Mouse (Mus musculus) midbrain, embryonic 16.5 days (tissue): ENCODE data around the gene Tanc1. TPM values are rescaled to one million over a fixed set of nuclear protein-coding genes. Genes with fewer than 3 reads are reported as not detected.
A peak's percentile ranks its signal among the peaks of the same experiment; 100 is the strongest.

ENCODE experiments used
- ATAC-seq: fragments of 200-750 bp; cut with Nextera tagmentation; 2 replicates; pipeline ENCODE4 v1.8.0; 2017; ENCODE audit warnings: moderate TSS enrichment
- H3K27ac ChIP-seq: fragments of 300-500 bp; sonication (generic); 2 replicates; pipeline ENCODE4 v1.5.1; 2014; ENCODE audit warnings: mild to moderate bottlenecking, low read length, mixed read lengths
- H3K27me3 ChIP-seq: fragments of 300-500 bp; sonication (generic); 2 replicates; pipeline ENCODE4 v1.6.1; 2014; ENCODE audit warnings: low read depth, low read length, mixed read lengths; ENCODE audit not compliant: control insufficient read depth, insufficient read depth
- H3K36me3 ChIP-seq: fragments of 300-500 bp; sonication (generic); 2 replicates; pipeline ENCODE4 v1.6.1; 2014; ENCODE audit warnings: mild to moderate bottlenecking, low read length, moderate library complexity, mixed read lengths; ENCODE audit not compliant: control insufficient read depth, insufficient read depth
- H3K4me1 ChIP-seq: fragments of 300-500 bp; sonication (generic); 2 replicates; pipeline ENCODE4 v1.6.1; 2014; ENCODE audit warnings: mild to moderate bottlenecking, low read length, mixed read lengths; ENCODE audit not compliant: control insufficient read depth, insufficient read depth
- H3K4me2 ChIP-seq: fragments of 300-500 bp; sonication (generic); 2 replicates; pipeline ENCODE4 v1.6.1; 2014; ENCODE audit warnings: mild to moderate bottlenecking, low read length, mixed read lengths
- H3K4me3 ChIP-seq: fragments of 300-500 bp; sonication (generic); 2 replicates; pipeline ENCODE4 v1.5.1; 2014; ENCODE audit warnings: low read depth, mild to moderate bottlenecking, low read length, moderate library complexity, mixed read lengths
- H3K9ac ChIP-seq: fragments of 300-500 bp; sonication (generic); 2 replicates; pipeline ENCODE4 v1.6.1; 2014; ENCODE audit warnings: low read depth, low read length, mixed read lengths
- H3K9me3 ChIP-seq: fragments of 300-500 bp; sonication (generic); replicated peaks from 2 replicates; pipeline ENCODE4 v1.6.1; 2014; ENCODE audit warnings: mild to moderate bottlenecking, low read length, mixed read lengths; ENCODE audit not compliant: control insufficient read depth, poor library complexity, severe bottlenecking
- WGBS: fragments of 180-500 bp; shearing (Covaris S2); extraction: QIAGEN DNeasy Blood & Tissue Kit; methylation state at CpG from one replicate; pipeline ENCODE4 v1.1.7; 2014; 5-methylcytosine and 5-hydroxymethylcytosine counted together
- polyA plus RNA-seq: library from polyadenylated mRNA; unstranded; fragments of >200 nt; fragmentation: Nextera tagmentation; extraction: Ambion mirVana; gene quantifications from 2 replicates; pipeline ENCODE4 v1.2.1, GENCODE M21; 2015

The Tanc1 gene
- polyA plus RNA-seq, 1 experiment from 2014 or later = 4.2 TPM

DNA sequence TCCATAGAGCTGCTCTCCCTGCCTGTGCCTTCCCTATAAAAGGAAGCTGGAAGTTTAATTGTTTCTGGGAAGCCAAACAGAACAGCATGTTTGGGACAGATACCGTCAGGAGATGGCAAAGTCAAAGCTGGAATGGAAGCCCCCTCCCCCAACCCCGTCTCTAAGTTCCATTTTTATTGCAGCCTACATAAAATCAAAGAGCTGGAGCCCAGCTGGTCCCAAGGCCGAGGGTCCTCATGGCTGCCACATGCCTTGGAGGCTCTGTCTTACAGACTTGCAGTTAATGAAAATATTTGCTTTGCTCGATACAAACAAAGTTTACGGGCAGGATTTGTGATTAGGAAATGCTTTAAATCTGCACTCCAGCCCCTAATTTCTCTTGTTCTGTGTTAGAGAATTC is 109.9 kb downstream of the Tanc1 start:
- no peak overlapping the region for H3K27ac ChIP-seq
- no peaks in the 10 kb centered on the region for H3K9me3 ChIP-seq
- H3K4me2 ChIP-seq = no peak overlapping the region
- H3K9ac ChIP-seq = no peak overlapping the region
- ATAC-seq = no peak
- H3K27me3 ChIP-seq = no peaks in the 10 kb centered on the region; the same call in 1 of the 2 replicates
- no peak overlapping the region for H3K4me3 ChIP-seq
- H3K36me3 ChIP-seq = no peaks in the 10 kb centered on the region
- H3K4me1 ChIP-seq = peaks cover 12% of the 10 kb centered on the region
- WGBS = 47% methylated on average over 5 of the region's 5 CpGs

DNA sequence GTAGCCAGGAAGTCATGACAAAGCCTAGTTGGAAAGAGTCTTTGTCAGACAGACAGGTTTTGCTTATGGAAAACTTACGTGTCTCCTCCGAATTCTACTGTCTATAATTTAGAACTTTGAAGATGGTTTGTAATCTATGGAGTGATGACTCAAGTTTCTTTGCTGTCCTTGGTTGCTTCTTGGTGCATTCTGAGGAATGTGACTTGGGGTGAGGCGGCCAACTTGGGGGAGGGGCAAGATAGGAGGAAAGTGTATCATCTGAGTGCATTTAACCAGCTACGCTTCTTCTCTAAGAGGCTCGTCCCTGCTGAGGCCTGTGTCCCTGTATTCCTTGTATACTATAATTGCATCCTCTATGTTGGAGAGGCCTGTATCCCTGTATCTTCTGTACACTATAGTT is 111.5 kb downstream of the Tanc1 start:
- Histone ChIP-seq H3K9ac (no peak overlapping the region), H3K36me3 (no peaks in the 10 kb centered on the region), H3K9me3 (no peaks in the 10 kb centered on the region), H3K27me3 (no peaks in the 10 kb centered on the region; the same call in 1 of the 2 replicates), H3K27ac (no peak overlapping the region), H3K4me2 (no peak overlapping the region), H3K4me3 (no peak overlapping the region), H3K4me1 (peaks cover 11% of the 10 kb centered on the region)
- ATAC-seq = no peak
- WGBS = 92% methylated on average over 5 of the region's 5 CpGs

DNA sequence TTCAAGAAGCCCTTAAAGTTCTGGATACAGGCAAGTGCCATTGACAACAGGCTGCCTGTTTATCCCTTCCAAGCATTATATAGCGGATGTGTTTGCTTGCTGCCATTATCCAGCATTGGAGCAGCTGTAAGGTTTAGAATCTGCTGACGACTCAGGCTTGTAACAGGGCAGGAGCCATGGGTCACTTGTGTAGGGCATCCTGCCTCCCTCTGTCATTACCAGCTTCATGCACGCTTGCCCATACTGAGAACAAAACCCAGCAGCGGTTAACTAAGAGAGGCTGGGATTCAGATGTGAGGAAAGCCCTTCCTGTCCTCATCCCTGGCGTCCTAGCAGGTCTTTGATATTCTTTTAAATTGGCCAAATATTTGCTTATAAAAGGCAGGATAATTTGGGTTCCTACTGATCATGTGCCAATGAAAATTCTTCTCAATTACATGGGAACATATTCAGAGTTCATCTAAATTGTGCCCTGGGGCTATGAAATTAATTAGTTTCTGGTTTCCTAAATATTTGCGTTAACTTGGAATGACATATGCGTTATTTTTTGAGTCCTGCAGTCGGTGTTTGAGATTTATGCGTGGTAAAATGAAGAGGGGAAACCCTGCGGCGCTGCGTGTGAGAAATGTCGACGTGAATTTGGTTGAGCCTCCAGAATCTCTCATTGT is 113.8 kb downstream of the Tanc1 start:
- H3K4me1 ChIP-seq = peaks cover 7% of the 10 kb centered on the region
- H3K9ac ChIP-seq = no peak overlapping the region
- no peak overlapping the region for H3K4me2 ChIP-seq
- WGBS = 59% methylated on average over 14 of the region's 14 CpGs
- H3K27ac ChIP-seq = no peak overlapping the region
- H3K36me3 ChIP-seq = no peaks in the 10 kb centered on the region
- H3K27me3 ChIP-seq = no peaks in the 10 kb centered on the region; the same call in 1 of the 2 replicates
- H3K9me3 ChIP-seq = no peaks in the 10 kb centered on the region
- no peak overlapping the region for H3K4me3 ChIP-seq
- no peak for ATAC-seq

- Histone ChIP-seq H3K9ac (no peak overlapping the region), H3K4me2 (no peak overlapping the region), H3K9me3 (no peaks in the 10 kb centered on the region), H3K27ac (no peak overlapping the region), H3K4me3 (no peak overlapping the region), H3K36me3 (no peaks in the 10 kb centered on the region), H3K27me3 (no peaks in the 10 kb centered on the region), H3K4me1 (peaks cover 5% of the 10 kb centered on the region)
- WGBS = 91% methylated on average over 3 of the region's 3 CpGs
- no peak for ATAC-seq
These were observed 120.0 kb downstream of the Tanc1 start for GRCm38 (mm10) chr2:59731831-59732230.

- WGBS = 71% methylated on average over 5 of the region's 5 CpGs
- Histone ChIP-seq H3K4me3 (no peak overlapping the region), H3K4me1 (peaks cover 5% of the 10 kb centered on the region), H3K27ac (no peak overlapping the region), H3K36me3 (no peaks in the 10 kb centered on the region), H3K9ac (no peak overlapping the region), H3K27me3 (no peaks in the 10 kb centered on the region), H3K4me2 (no peak overlapping the region), H3K9me3 (no peaks in the 10 kb centered on the region)
- ATAC-seq = no peak
These were observed 121.6 kb downstream of the Tanc1 start for GRCm38 (mm10) chr2:59733410-59733809.

DNA sequence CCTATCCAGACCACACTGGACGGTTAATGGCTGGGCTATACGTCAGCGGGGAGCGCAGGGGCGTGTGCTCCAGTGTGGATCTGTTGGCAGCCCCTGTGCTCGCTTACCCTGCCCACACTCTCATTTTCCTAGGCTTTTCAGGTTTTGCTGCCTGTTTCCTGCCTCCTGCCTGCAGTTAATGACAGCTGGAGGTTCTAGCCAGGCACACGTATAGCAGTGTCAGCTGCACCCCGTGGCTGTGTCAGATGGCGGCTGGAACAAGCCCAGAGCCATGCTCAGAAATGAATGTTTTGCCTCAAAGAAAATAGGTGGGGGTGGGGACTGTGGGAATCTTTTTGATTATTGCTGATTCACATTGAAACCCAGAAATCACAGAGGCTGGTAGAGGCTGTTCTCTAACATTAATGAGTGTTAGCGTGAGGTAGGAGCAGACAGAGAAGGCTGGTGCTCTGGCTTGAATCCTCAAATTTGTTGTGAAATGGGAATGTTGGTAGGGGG is 124.6 kb downstream of the Tanc1 start:
- ATAC-seq = peak; percentile 77
- peaks cover 5% of the 10 kb centered on the region for H3K4me1 ChIP-seq
- peak overlapping the region; percentile 1; the same call in 1 of the 2 replicates for H3K9ac ChIP-seq

GRCm38 (mm10) chr2:59737368-59737767 is 125.5 kb downstream of the Tanc1 start:
- Histone ChIP-seq H3K4me3 (no peak overlapping the region), H3K27ac (0 out of 2 replicates have a peak overlapping the region, but pooled peaks have one; percentile 71), H3K4me2 (no peak overlapping the region), H3K36me3 (no peaks in the 10 kb centered on the region), H3K9me3 (no peaks in the 10 kb centered on the region), H3K4me1 (peaks cover 5% of the 10 kb centered on the region), H3K27me3 (no peaks in the 10 kb centered on the region), H3K9ac (no peak overlapping the region)
- no peak for ATAC-seq
- 76% methylated on average over 6 of the region's 6 CpGs for WGBS

More for the DNA sequence above, 124.6 kb downstream of the Tanc1 start:
- no peak overlapping the region for H3K4me2 ChIP-seq
- no peak overlapping the region for H3K4me3 ChIP-seq
- H3K27me3 ChIP-seq = no peaks in the 10 kb centered on the region
- H3K9me3 ChIP-seq = no peaks in the 10 kb centered on the region
- WGBS = 47% methylated on average over 10 of the region's 10 CpGs
- no peaks in the 10 kb centered on the region for H3K36me3 ChIP-seq
- peak overlapping the region; percentile 71 for H3K27ac ChIP-seq

DNA sequence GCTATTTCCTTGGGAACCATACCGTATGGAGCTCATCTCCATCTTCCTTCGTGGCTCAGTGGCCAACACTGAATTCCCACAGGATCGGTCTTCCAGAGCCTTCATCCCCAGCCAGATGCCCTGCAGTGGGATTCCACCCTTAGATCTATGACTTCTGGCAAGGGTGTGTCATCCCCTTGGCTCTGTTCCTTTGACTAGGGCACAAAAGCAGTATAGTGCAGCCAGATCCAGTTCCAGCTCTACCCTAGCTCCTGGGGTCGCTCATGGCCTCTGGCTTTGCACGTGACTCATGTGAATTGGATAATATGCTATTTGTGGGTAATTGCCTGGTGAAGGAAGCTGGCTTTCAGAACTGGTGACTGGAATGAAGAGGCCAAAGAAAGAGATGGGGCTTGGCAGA is 126.5 kb downstream of the Tanc1 start:
- 87% methylated on average over 5 of the region's 5 CpGs for WGBS
- H3K4me2 ChIP-seq = no peak overlapping the region

DNA sequence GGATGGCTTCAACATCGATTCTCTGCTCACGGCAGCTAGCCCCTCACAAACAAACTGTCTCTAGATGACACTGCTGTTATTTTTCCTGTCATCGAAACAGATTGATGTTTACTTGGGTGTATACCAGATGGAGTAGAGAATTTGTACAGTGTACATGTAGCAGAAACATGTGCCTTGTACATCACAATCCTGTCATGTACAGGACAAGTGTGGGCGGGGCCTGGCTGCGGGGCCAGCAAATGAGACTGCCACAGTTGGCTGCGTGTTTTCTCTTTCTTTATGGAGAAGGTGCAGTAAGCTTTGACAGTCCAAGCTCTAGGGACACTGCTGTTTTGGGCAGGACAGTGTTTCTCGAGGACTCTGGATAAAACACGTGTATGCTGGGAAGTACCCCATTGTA is 127.2 kb downstream of the Tanc1 start:
- 86% methylated on average over 8 of the region's 8 CpGs for WGBS
- ATAC-seq = no peak
- no peak overlapping the region for H3K27ac ChIP-seq
- no peak overlapping the region for H3K4me3 ChIP-seq
- H3K9me3 ChIP-seq = no peaks in the 10 kb centered on the region
- peaks cover 5% of the 10 kb centered on the region for H3K4me1 ChIP-seq
- H3K4me2 ChIP-seq = no peak overlapping the region
- no peaks in the 10 kb centered on the region for H3K36me3 ChIP-seq
- H3K9ac ChIP-seq = no peak overlapping the region
- H3K27me3 ChIP-seq = no peaks in the 10 kb centered on the region

More for the DNA sequence above, 126.5 kb downstream of the Tanc1 start:
- Histone ChIP-seq H3K9ac (no peak overlapping the region), H3K36me3 (no peaks in the 10 kb centered on the region), H3K27ac (no peak overlapping the region), H3K27me3 (no peaks in the 10 kb centered on the region), H3K9me3 (no peaks in the 10 kb centered on the region), H3K4me3 (no peak overlapping the region), H3K4me1 (peaks cover 5% of the 10 kb centered on the region)
- ATAC-seq = no peak
